Mouse (Mus musculus): ENCODE data around the gene Camk2n1. TPM values are rescaled to one million over a fixed set of nuclear protein-coding genes. Genes with fewer than 3 reads are reported as not detected.

The Camk2n1 gene
- total RNA-seq, 2 experiments from 2014 or later: 1,332 to 1,386 TPM

DNA sequence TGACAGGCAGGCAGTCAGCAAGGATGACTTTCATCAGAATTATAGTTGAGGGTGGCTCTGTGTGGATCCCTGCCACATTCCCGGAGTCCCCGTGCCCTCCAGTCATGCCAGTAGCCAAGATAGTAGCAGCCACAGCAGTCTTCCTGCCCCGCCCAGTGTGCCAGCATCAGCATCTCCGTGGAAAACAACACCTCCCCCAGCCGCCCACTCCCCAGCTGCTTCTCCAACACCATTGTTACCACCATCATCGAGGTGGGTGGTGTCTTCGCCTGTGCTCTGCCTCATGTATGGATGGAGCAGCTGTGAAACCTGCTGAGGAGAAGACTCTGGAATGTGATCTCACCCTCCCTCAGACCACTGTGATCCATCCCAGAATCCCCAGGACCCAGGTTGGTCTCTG is 25.5 kb downstream of the Camk2n1 start:
- peak overlapping the region; percentile 81 for H3K27ac ChIP-seq
- DNase-seq (ENCODE audit: extremely low spot score in 1 of 2, low spot score in 2 of 2): peak; percentile 78 to 88
- no peak overlapping the region for H3K4me3 ChIP-seq
- TF ChIP-seq CTCF (IDR thresholded peaks at IDR 0.05): no peak
- intact Hi-C loops (cut with DNase I): no loop called here

DNA sequence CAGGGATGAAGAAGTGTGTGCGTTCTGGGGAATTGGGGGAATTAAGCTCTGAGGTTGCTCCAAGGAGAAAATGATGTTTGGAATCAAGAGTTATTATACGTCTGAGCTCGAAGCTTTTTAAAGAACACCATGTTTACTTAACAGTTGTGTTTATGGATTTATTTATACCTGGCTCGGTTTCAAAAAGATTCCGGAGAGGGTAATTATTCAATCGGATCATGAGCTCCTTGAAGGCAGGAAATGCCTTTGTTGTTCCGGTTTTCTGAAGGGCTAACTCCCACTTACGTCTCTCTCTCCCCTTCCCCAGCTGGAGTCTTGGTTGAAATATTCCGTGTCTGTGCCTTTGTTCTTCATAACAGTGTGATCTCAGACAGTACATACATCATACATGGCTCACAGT is 26.8 kb downstream of the Camk2n1 start:
- no peak for DNase-seq (ENCODE audit: extremely low spot score in 1 of 2, low spot score in 2 of 2)
- Histone ChIP-seq H3K4me3 (no peak overlapping the region), H3K27ac (peak overlapping the region; percentile 81; the same call in 1 of the 2 replicates)
- intact Hi-C loops (cut with DNase I): no loop called here
- TF ChIP-seq CTCF (IDR thresholded peaks at IDR 0.05): no peak

DNA sequence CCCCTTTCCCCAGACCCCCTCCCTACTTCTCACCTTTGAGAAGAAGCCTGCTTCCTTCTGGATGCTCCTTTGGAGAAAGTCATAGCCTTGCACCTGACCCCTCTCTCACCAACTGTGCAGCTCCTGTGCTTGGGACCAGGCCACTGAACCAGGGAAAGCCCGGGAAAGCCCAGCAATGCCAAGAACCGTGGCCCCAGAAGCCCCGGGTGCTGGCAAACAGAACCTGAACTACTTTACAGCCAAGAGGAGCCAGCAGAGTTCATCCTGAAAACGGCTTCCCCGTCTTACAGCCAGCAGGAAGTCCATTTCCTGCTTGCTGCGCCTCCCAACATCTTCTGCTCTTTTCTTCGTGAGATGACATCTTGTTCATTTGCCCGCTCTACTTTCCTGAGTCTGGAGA is 28.6 kb downstream of the Camk2n1 start:
- intact Hi-C loops (cut with DNase I): no loop called here
- no peak overlapping the region for H3K27ac ChIP-seq
- DNase-seq (ENCODE audit: extremely low spot score in 1 of 2, low spot score in 2 of 2): no peak
- TF ChIP-seq CTCF (IDR thresholded peaks at IDR 0.05): no peak
- H3K4me3 ChIP-seq: no peak overlapping the region

DNA sequence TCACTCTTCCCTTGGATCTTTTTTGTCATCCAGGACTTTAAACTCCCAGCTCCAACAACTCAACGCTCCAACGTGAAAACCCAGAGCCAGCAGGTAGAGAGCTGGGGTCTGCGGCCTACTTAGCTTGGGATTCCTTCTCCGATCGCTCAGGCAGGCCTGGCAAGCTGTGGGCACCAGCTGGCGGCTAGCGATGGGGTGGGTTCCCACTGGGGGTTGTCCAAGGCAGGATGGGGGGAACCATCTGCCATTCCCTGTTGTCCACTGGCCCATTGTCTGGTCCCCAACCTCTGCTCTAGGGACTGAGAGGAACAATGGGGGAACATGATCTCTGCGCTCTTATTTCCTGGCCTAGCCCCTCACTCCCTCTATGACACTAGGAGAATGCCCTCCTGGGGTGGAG is 34.1 kb downstream of the Camk2n1 start:
- no peak for TF ChIP-seq CTCF (IDR thresholded peaks at IDR 0.05)
- H3K27ac ChIP-seq: no peak overlapping the region
- no peak for DNase-seq (ENCODE audit: extremely low spot score in 1 of 2, low spot score in 2 of 2)
- no peak overlapping the region for H3K4me3 ChIP-seq
- intact Hi-C loops (cut with DNase I): no loop called here

DNA sequence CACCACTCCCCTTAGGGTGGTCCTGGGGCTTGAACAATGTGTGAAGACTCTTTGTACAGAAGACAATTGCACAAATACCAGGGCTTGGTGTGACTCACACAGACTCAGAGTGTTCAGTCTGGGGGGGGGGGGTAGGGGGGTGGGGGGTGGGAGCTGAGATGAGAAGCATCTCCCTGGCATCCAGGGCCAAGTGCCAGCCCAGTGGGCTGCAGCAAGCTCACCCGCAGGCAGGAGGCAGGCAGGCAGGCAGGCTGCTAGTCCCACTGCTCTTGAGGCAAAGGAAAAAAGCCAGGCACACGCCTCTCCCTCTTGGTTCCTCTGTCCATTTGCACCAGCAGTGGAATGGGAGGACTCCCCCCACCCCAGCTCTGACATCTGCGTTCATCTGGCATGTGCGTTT is 37.0 kb downstream of the Camk2n1 start:
- DNase-seq (ENCODE audit: extremely low spot score in 1 of 2, low spot score in 2 of 2): no peak
- Histone ChIP-seq H3K27ac (peak overlapping the region; percentile 45; the same call in 1 of the 2 replicates), H3K4me3 (no peak overlapping the region)
- intact Hi-C loops (cut with DNase I): no loop called here
- no peak for TF ChIP-seq CTCF (IDR thresholded peaks at IDR 0.05)

DNA sequence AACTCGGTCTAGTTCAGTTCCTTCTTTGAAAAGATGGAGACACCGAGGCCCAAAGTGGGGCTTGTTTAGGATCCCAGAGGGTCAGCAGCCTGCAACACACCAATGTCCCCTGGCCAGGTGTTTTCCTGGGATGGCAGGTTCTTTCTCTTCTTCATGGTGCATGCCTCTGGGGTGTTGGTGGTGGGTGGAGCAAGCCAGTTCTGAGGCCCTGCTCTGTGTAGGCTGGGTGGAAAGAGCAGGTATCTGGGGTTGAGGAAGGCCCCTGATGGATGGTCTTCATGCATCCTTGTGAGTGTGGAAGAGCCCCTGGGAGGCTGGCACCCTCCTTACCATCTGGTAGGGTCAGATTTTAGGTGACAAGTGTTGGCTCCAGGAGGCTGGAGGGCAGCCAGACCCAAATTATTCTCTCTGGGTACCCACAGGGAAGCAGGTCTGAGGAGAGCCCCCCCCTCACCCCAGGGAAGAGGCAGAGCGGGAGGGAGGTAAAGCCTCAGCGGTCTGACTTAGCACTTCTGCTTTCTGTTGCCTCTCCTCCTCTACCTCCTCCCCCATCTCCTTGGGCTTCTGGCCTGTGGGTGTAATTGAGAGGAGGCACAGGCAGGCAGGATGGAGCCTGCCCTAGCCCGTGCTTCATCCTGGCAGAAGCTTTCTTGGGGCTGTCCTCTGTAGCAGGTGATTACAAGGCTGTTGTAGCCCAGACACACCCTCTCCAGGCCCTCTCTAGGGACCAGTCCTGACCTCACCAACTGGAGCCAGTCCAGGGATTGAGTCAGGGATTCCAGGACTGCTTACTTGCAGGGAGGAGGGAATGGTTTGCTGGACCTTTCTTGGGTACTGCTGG is 39.3 kb downstream of the Camk2n1 start:
- no peak for TF ChIP-seq CTCF (IDR thresholded peaks at IDR 0.05)
- H3K27ac ChIP-seq: peak overlapping the region; percentile 73
- peak in 1 of 2 experiments; percentile 51 for DNase-seq (ENCODE audit: extremely low spot score in 1 of 2, low spot score in 2 of 2)
- intact Hi-C loops (cut with DNase I): no loop called here
- no peak overlapping the region for H3K4me3 ChIP-seq

DNA sequence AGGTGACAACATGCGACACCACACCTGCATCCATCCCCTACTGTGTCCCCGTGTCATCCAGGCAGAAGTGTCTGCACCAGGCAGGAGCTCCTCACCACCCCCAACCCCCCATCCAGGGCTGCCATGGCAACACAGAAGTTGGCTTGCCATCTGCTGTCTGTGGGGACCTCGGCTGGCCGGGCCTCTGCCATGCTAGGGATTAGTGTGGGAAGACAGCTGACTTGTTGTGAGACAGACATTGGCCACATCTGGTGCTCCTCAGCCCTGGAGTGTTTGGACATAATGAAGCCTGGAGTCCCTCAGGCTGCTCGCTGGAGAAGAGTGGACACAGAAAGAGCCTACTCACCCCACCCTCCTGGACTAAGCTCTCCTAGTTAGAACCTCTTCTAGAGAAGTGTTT is 40.8 kb downstream of the Camk2n1 start:
- Histone ChIP-seq H3K27ac (peak overlapping the region; percentile 73), H3K4me3 (no peak overlapping the region)
- DNase-seq (ENCODE audit: extremely low spot score in 1 of 2, low spot score in 2 of 2): peak in 1 of 2 experiments; percentile 53
- intact Hi-C loops (cut with DNase I): no loop called here
- TF ChIP-seq CTCF (IDR thresholded peaks at IDR 0.05): no peak

DNA sequence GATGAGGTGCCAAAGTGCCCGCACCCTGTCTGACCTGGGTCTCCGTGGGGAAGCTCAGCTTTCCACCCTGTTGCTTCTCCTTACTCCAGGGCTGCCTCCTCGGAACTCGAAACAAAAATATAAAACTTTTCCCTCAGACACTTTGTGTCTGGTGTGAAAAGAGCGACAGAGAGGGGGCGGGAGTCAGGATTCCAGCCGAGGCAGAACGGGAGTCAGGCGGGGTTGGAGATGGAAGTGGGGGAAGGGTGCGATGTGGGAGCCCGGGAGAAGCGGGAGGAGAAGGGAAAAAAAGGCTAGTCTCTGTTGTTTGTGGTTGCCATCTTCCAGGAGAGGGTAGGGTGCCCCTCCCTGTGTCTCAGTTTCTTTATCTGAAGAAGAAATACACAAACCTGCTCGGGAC is 41.7 kb downstream of the Camk2n1 start:
- H3K27ac ChIP-seq: peak overlapping the region; percentile 75
- intact Hi-C loops (cut with DNase I): no loop called here
- DNase-seq (ENCODE audit: extremely low spot score in 1 of 2, low spot score in 2 of 2): peak; percentile 50 to 64
- no peak overlapping the region for H3K4me3 ChIP-seq
- no peak for TF ChIP-seq CTCF (IDR thresholded peaks at IDR 0.05)

DNA sequence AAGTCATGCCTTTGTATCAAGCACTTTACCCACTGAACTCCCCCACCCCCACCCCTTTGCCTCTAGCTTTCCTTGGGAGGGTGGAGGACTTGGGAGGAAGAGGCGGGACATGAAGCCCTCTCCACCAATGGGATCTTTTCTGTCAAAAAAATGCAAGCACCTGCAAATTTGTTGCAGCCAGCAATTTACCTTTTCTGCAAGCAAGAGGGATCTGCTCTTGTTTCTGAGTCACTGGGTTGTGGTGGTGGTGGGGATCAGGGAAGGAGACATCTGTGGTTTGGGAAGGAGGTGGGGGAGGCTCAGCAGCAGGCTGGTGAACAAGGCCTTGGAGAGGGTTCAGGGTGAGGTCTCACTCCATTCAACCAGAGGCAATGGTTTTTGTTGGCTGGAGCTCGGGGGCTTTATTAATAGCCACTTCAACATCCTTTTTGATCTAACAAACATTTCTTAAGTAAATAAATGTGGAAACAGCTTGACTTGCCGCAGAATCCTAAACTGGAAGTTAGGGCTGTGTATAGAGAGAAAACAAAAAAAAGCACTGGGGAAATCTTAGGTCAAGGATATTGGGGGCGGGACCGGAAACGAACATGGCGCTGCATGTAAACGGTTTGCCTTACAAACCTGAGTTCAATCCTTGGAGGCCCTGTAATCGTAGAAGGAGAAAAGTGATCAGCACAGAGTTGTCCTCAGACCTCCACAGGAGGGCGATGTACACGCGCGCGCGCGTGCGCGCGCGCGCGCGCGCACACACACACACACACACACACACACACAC is 42.8 kb downstream of the Camk2n1 start:
- no peak overlapping the region for H3K4me3 ChIP-seq
- peak overlapping the region; percentile 57 for H3K27ac ChIP-seq
- intact Hi-C loops (cut with DNase I): no loop called here
- no peak for DNase-seq (ENCODE audit: extremely low spot score in 1 of 2, low spot score in 2 of 2)
- TF ChIP-seq CTCF (IDR thresholded peaks at IDR 0.05): no peak; the same call in none of the 2 replicates

DNA sequence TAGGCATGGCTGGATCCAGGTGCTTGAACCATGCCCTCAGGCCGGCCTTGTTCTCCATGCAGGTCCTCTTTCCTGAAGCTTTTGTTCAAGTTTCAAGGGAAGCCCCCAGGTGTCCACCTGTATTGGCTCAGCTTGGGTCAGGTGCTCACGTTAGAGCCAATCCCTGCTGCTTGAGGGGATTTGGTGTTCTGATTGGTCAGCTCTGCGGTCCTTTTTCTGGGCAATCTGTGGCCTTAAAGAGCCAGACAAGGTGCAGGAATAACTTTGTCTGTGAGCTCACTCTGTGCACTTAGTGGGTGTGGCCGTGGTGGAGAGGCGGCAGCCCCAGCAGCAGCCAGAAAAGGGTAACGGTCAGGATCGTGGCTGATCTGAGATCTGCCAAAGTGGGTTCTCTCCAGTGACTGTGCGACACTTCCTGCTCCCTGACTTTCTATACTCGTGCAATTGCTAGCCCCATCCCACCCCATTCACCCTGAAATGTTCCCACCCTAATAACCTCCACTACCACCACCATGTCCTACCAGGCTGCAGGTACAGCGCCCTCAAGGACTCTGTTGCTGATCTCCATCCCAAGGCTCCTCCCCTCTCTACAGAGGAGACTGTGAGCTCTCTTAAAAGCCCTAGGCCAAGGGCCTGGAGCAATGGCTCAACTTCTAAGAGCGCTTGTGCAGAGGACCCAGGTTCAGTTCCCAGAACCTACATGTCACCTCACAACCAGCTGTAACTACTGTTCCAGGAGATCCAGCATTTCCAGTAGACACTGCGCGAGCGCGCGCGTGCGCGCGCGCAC is 45.9 kb downstream of the Camk2n1 start:
- no peak for TF ChIP-seq CTCF (IDR thresholded peaks at IDR 0.05)
- DNase-seq (ENCODE audit: extremely low spot score in 1 of 2, low spot score in 2 of 2): no peak
- intact Hi-C loops (cut with DNase I): no loop called here
- Histone ChIP-seq H3K4me3 (no peak overlapping the region), H3K27ac (no peak overlapping the region)

DNA sequence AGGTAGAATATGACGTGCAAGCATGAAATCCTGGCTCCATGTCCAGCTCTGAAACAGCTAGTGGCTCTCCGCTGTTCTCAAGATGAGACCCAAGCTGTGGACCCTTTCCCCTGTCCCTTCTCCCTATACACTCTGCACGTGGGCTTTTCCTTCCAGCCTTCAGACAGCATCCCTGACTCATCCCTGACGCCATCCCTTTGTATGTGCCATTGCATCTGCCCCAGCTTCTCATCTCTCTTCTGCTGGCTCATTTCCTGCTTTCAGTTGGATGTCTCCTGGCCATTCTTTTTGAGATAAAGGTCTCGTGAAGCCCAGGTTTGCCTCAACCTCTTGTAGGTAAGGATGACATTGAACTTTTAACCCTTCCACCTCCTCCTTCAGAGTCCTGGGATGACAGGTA is 46.9 kb downstream of the Camk2n1 start:
- no peak overlapping the region for H3K27ac ChIP-seq
- H3K4me3 ChIP-seq: no peak overlapping the region
- no peak for DNase-seq (ENCODE audit: extremely low spot score in 1 of 2, low spot score in 2 of 2)
- no peak for TF ChIP-seq CTCF (IDR thresholded peaks at IDR 0.05)
- intact Hi-C loops (cut with DNase I): no loop called here

All from left cerebral cortex, adult 2 months (tissue).